27 mouse cellular contexts compared by ENCODE assay signal in genomic region chr11:65204651-65205050, GRCm38 (mm10). TPM values are rescaled to one million over a fixed set of nuclear protein-coding genes. Genes with fewer than 3 reads are reported as not detected.
DNase-seq lines count a peak whose midpoint lies in the region; ATAC-seq lines count a peak whose summit lies in the region.
"Had no signal": no experiment of that assay in that cellular context is flagged by ENCODE, and none has a peak within 500 bp of the region (broad histone marks: within the 10 kb centered on the region; RNA-seq: fewer than 3 reads in every experiment).

No protein-coding gene starts in this region.

- H3K4me3 ChIP-seq in heart, embryonic 13.5 days, result no peak overlapping the region
- H3K4me3 ChIP-seq: forebrain, embryonic 13.5 days; gastrocnemius, adult 2 months; neural tube, embryonic 15.5 days had no signal

- peak overlapping the region; percentile 87 for H3K27ac ChIP-seq in heart, embryonic 13.5 days (replicated peaks)
- H3K27ac ChIP-seq: forebrain, embryonic 13.5 days; gastrocnemius, adult 2 months; hindbrain, embryonic 14.5 days; kidney, postnatal 0 days; neural tube, embryonic 15.5 days; stomach, postnatal 0 days had no signal

- peak overlapping the region; percentile 44 for H3K4me2 ChIP-seq in heart, embryonic 13.5 days
- H3K4me2 ChIP-seq: forebrain, embryonic 13.5 days; hindbrain, embryonic 14.5 days; neural tube, embryonic 15.5 days had no signal

- peak; percentile 12 for DNase-seq in embryo, embryonic 11 days
- no peak for DNase-seq in embryo, embryonic 10 days (ENCODE audit: low spot score)
- no peak for DNase-seq in heart, adult 9 months (ENCODE audit: low spot score in 2 of 2)
- DNase-seq in brain, adult 2 months (ENCODE audit: low read depth, low spot score), result peak; percentile 9
- peak; percentile 68 for DNase-seq in retina, embryonic 14.5 days (ENCODE audit: low spot score)
- DNase-seq in spleen, postnatal 14 days (ENCODE audit: low spot score in 2 of 2), result no peak
- DNase-seq: adrenal gland, postnatal 14 days; cerebellum, adult 11-12 months; gastrocnemius, adult 2 months; kidney, adult 2 months; layer of hippocampus, postnatal 36 days; lung, postnatal 4 days; thymus, adult 2 months; thymus, postnatal 4 days had no signal

- no peaks in the 10 kb centered on the region for H3K9me3 ChIP-seq in heart, embryonic 13.5 days
- H3K9me3 ChIP-seq: forebrain, embryonic 13.5 days; neural tube, embryonic 15.5 days had no signal

- H3K27me3 ChIP-seq in heart, embryonic 13.5 days (replicated peaks), result no peaks in the 10 kb centered on the region
- H3K27me3 ChIP-seq: forebrain, embryonic 13.5 days; neural tube, embryonic 15.5 days had no signal

- peaks cover 85% of the 10 kb centered on the region for H3K4me1 ChIP-seq in heart, embryonic 13.5 days
- H3K4me1 ChIP-seq: forebrain, embryonic 13.5 days; neural tube, embryonic 15.5 days had no signal

- peak overlapping the region; percentile 62 for H3K9ac ChIP-seq in heart, embryonic 13.5 days
- H3K9ac ChIP-seq: forebrain, embryonic 13.5 days; hindbrain, embryonic 14.5 days; neural tube, embryonic 15.5 days had no signal

- WGBS in heart, embryonic 13.5 days, result 23% methylated on average over 13 of the region's 13 CpGs

- no peak for ATAC-seq in heart, embryonic 13.5 days (ENCODE audit: extremely low read depth, insufficient number of reproducible peaks, low FRiP score, low TSS enrichment)
- ATAC-seq: forebrain, embryonic 13.5 days had no signal

- peaks cover 41% of the 10 kb centered on the region for H3K36me3 ChIP-seq in heart, embryonic 13.5 days
- H3K36me3 ChIP-seq: neural tube, embryonic 15.5 days had no signal

RNA-seq across cellular contexts. Expression of gene Arhgap44, which starts 41.9 kb away (rescaled TPM):
- 10.2 and 11.8 TPM in 2 replicates for polyA plus RNA-seq in heart, embryonic 13.5 days (2015; fragmentation: Nextera tagmentation; extraction: Ambion mirVana)

RNA-seq across cellular contexts. Expression of gene 1700086D15Rik, which starts 45.0 kb away (rescaled TPM):
- polyA plus RNA-seq in heart, embryonic 13.5 days (2015; fragmentation: Nextera tagmentation; extraction: Ambion mirVana), result 0.13 and 0.18 TPM in 2 replicates
- polyA plus RNA-seq: embryonic facial prominence, embryonic 14.5 days; forebrain, embryonic 13.5 days; gonadal fat pad, adult 2 months; intestine, embryonic 14.5 days; kidney, postnatal 0 days; large intestine, adult 2 months; liver, adult 2 months; liver, embryonic 16.5 days; small intestine, adult 2 months; stomach, postnatal 0 days; thymus, adult 2 months had no signal

Comparison
In these comparisons a context has a peak if more than half of its experiments do, and no peak if none do; other contexts are left out.
1. DNase-seq: peak in embryo, embryonic 11 days (single experiment), brain, adult 2 months (single experiment) and retina, embryonic 14.5 days (single experiment); none in embryo, embryonic 10 days (single experiment), heart, adult 9 months (0 of 2) and spleen, postnatal 14 days (0 of 2).